Mouse (Mus musculus): ENCODE results near the gene Mapk10.

DNA sequence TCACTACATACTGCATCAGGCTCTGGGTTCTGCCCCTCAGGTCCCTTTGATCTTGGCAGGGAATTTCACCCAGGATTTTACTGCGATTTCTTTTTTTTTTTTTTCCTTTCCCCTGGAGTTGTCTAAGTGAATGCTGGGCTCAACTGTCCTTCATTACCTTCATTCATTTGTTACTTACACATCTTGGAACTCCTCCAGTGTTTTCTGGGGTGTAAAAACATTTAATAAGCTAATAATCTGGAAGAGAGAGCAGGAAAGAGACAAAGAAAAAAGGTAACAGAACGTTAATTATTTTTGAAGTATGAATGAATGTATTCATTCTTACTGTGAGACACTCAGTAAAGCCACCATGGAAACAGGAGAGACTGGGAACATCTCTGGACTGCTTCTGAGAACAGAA lies 219.4 kb downstream of the Mapk10 start:
- TF ChIP-seq CTCF (IDR thresholded peaks at IDR 0.05; ENCODE audit: extremely low read depth, insufficient read length, insufficient replicate concordance, low read depth, low read length) (no peak), POLR2A (IDR thresholded peaks at IDR 0.05; ENCODE audit: low read depth, low read length) (no peak)

Data from small intestine, adult 2 months (tissue).